Mouse (Mus musculus): ENCODE results near the gene B830017H08Rik. TPM values are rescaled to one million over a fixed set of nuclear protein-coding genes. Genes with fewer than 3 reads are reported as not detected.
A peak's percentile ranks its signal among the peaks of the same experiment; 100 is the strongest.

Gene B830017H08Rik
- polyA plus RNA-seq, 1 experiment from 2014 or later: not detected

DNA sequence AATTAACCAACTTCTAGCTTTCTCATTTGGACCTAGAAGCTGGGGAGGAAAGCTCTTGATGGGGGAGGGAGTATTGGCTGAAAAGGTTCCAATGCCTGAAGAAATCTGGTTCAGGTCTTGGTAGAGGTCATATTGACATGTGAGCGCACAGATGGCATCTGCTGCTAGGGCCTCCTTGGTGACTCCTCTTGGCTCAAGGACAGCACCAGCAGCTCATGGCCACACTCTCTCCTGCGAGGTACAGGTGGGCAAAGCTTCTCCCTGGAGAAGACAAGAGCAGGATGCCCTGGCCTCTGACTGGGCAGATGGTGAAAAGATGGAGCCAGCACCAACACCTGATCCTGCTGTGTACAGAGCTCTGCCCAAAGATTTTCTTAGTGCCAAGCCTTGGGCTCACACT, 6.4 kb upstream of the B830017H08Rik start:
- Histone ChIP-seq H3K4me3 (ENCODE audit: low read length) (no peak overlapping the region), H3K4me2 (ENCODE audit: low read depth, low read length) (no peak overlapping the region), H3K27me3 (ENCODE audit: control insufficient read depth, insufficient read depth, low read length) (peaks cover 23% of the 10 kb centered on the region), H3K36me3 (ENCODE audit: control insufficient read depth, insufficient read depth) (no peaks in the 10 kb centered on the region), H3K9me3 (replicated peaks; ENCODE audit: control insufficient read depth, low read length) (no peaks in the 10 kb centered on the region), H3K4me1 (ENCODE audit: control insufficient read depth, insufficient read depth, low read length) (no peaks in the 10 kb centered on the region), H3K27ac (ENCODE audit: low read length) (no peak overlapping the region), H3K9ac (ENCODE audit: low read length) (no peak overlapping the region)
- 78% methylated on average over 2 of the region's 2 CpGs for WGBS
- no peak for ATAC-seq (replicated peaks; ENCODE audit: extremely low read depth, insufficient read depth, low FRiP score)

DNA sequence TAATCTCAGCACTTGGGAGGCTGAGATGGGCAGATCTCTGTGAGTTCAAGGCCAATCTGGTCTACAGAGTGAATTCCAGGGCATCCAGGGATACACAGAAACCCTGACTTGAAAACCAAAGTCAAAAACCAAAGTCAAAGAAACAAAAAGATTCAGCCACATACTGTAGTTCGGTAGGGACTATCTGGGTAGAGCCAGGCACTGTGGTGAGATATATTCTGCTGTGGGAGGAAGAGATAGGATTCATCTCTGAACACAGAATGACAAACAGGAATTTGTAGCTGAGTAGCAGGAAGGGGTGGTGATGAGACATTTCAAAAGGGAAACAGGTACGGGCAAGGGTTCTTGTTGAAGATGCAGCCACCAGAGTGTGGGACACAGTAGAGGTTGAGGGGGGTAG, 4.7 kb upstream of the B830017H08Rik start:
- no peaks in the 10 kb centered on the region for H3K36me3 ChIP-seq (ENCODE audit: control insufficient read depth, insufficient read depth)
- peaks cover 40% of the 10 kb centered on the region for H3K27me3 ChIP-seq (ENCODE audit: control insufficient read depth, insufficient read depth, low read length)
- no peak overlapping the region for H3K9ac ChIP-seq (ENCODE audit: low read length)
- ATAC-seq (replicated peaks; ENCODE audit: extremely low read depth, insufficient read depth, low FRiP score): no peak
- WGBS: 74% methylated on average over 2 of the region's 2 CpGs
- no peak overlapping the region for H3K4me2 ChIP-seq (ENCODE audit: low read depth, low read length)
- no peak overlapping the region for H3K4me3 ChIP-seq (ENCODE audit: low read length)
- H3K9me3 ChIP-seq (replicated peaks; ENCODE audit: control insufficient read depth, low read length): no peaks in the 10 kb centered on the region
- no peak overlapping the region for H3K27ac ChIP-seq (ENCODE audit: low read length)
- H3K4me1 ChIP-seq (ENCODE audit: control insufficient read depth, insufficient read depth, low read length): no peaks in the 10 kb centered on the region

DNA sequence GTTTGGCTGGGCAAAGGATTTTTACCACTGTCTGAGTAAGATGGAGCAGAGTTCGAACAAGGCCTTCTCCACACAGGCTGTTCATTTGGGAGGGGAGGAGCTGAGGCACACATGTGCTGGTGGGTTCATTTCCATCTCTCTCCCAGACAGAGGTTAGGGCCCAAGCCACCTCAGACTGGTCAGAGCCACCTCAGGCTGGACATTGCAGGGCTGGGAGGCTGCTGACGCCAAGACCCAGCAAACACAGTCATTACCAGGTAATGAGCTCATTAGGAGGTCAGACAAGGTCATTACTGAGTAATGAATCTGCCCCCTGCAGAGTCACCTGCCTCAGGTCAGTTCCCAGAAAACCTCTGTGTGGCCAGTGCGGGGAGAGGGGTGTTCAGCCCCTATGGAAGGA, 4.1 kb upstream of the B830017H08Rik start:
- H3K4me1 ChIP-seq (ENCODE audit: control insufficient read depth, insufficient read depth, low read length): no peaks in the 10 kb centered on the region
- peaks cover 47% of the 10 kb centered on the region for H3K27me3 ChIP-seq (ENCODE audit: control insufficient read depth, insufficient read depth, low read length)
- no peaks in the 10 kb centered on the region for H3K36me3 ChIP-seq (ENCODE audit: control insufficient read depth, insufficient read depth)
- no peaks in the 10 kb centered on the region for H3K9me3 ChIP-seq (replicated peaks; ENCODE audit: control insufficient read depth, low read length)
- H3K4me2 ChIP-seq (ENCODE audit: low read depth, low read length): no peak overlapping the region
- WGBS: 78% methylated on average over 3 of the region's 3 CpGs
- ATAC-seq (replicated peaks; ENCODE audit: extremely low read depth, insufficient read depth, low FRiP score): no peak
- H3K27ac ChIP-seq (ENCODE audit: low read length): no peak overlapping the region
- H3K9ac ChIP-seq (ENCODE audit: low read length): no peak overlapping the region
- no peak overlapping the region for H3K4me3 ChIP-seq (ENCODE audit: low read length)

DNA sequence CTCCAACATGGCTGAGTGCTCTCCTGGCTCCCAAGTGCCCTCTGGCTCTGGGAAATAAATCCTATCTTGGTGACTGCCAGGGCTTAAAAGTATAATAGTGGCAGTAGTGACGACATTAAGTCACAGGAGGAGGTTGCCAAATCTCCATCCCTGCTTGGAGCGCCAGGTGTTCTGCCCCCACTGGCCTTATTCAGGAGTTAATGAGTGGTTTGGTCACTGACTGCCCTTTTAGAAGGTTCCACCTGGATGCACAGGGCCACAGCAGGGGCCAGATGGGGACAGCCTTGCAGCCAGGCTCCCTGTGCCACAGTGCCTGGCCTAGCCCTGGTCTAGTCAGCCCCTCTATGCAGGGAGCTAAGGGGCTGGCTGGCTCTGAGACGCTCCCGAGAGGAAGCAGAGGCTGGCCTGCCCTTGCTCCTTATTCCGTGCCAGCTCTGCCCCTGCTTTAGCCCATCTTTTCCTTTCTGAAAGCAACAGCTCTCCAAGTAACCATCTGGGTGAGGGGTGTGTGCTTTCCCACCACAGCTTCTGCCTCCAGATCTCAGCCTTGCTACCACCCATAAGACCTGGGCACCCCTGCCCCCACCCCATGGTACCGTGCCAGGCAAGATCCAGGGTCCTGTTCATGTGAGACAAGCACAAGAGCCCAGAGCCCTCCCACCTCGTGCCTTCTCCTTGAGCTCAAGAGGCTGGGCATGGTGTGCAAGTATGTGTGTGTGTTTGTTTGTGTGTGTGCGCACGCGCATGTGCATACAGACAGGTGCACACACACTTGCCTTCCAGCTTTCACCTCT, 2.3 kb upstream of the B830017H08Rik start:
- no peak overlapping the region for H3K4me3 ChIP-seq (ENCODE audit: low read length)
- H3K36me3 ChIP-seq (ENCODE audit: control insufficient read depth, insufficient read depth): no peaks in the 10 kb centered on the region
- no peaks in the 10 kb centered on the region for H3K4me1 ChIP-seq (ENCODE audit: control insufficient read depth, insufficient read depth, low read length)
- 78% methylated on average over 10 of the region's 10 CpGs for WGBS
- no peak overlapping the region for H3K27ac ChIP-seq (ENCODE audit: low read length)
- no peak for ATAC-seq (replicated peaks; ENCODE audit: extremely low read depth, insufficient read depth, low FRiP score)
- peaks cover 62% of the 10 kb centered on the region for H3K27me3 ChIP-seq (ENCODE audit: control insufficient read depth, insufficient read depth, low read length)
- H3K9ac ChIP-seq (ENCODE audit: low read length): no peak overlapping the region
- H3K4me2 ChIP-seq (ENCODE audit: low read depth, low read length): no peak overlapping the region
- no peaks in the 10 kb centered on the region for H3K9me3 ChIP-seq (replicated peaks; ENCODE audit: control insufficient read depth, low read length)

DNA sequence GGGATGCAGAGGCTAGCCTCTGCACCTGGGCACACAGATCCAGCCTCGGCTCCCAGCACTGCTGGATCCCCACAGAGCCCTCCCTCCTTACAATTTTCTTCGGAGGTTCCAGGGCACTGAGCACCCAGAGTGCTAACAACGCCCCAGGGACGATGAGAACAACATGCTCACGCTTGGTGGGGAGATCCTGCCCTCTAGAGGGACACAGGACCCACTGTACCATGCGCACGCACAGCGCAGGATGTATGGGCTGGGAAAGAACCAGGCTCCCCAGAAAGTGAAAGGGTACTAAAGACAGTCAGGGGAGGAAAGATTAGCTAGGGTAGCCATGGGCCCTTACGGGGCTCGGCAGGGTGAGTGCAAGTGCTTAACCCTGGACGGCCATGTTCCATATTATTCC, 1.1 kb upstream of the B830017H08Rik start:
- WGBS: 19% methylated on average over 11 of the region's 11 CpGs
- Histone ChIP-seq H3K36me3 (ENCODE audit: control insufficient read depth, insufficient read depth) (no peaks in the 10 kb centered on the region), H3K4me2 (ENCODE audit: low read depth, low read length) (no peak overlapping the region), H3K27ac (ENCODE audit: low read length) (no peak overlapping the region), H3K4me3 (ENCODE audit: low read length) (no peak overlapping the region), H3K9ac (ENCODE audit: low read length) (no peak overlapping the region), H3K9me3 (replicated peaks; ENCODE audit: control insufficient read depth, low read length) (no peaks in the 10 kb centered on the region), H3K27me3 (ENCODE audit: control insufficient read depth, insufficient read depth, low read length) (peaks cover 71% of the 10 kb centered on the region), H3K4me1 (ENCODE audit: control insufficient read depth, insufficient read depth, low read length) (no peaks in the 10 kb centered on the region)
- no peak for ATAC-seq (replicated peaks; ENCODE audit: extremely low read depth, insufficient read depth, low FRiP score)

DNA sequence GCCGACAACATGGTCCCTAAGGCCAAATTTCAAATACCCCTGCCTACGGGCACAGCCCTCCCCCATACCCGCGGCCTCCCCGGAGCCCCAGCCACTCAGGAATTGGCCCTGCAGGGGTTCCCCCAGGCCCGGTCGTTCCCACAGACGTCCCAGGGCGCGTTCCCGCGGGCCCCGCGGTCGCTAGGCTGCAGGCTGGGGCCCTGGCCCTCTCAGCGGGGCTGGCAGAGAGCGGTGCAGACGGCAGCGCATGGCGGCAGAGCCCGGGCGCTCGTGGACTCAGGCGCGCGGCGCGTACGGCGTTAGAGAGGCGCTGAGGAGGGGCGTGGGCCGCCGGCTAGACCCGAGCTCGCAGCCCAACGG, 380 bp downstream of the B830017H08Rik start:
- WGBS: under 1% methylated on average over 37 of the region's 37 CpGs
- peaks cover 77% of the 10 kb centered on the region for H3K27me3 ChIP-seq (ENCODE audit: control insufficient read depth, insufficient read depth, low read length)
- ATAC-seq (replicated peaks; ENCODE audit: extremely low read depth, insufficient read depth, low FRiP score): 0 out of 2 replicates have a peak, but pooled peaks have one; percentile 25
- no peaks in the 10 kb centered on the region for H3K36me3 ChIP-seq (ENCODE audit: control insufficient read depth, insufficient read depth)
- peak overlapping the region; percentile 55 for H3K4me3 ChIP-seq (ENCODE audit: low read length)
- H3K4me2 ChIP-seq (ENCODE audit: low read depth, low read length): peak overlapping the region; percentile 95
- no peaks in the 10 kb centered on the region for H3K4me1 ChIP-seq (ENCODE audit: control insufficient read depth, insufficient read depth, low read length)
- H3K9ac ChIP-seq (ENCODE audit: low read length): peak overlapping the region; percentile 65
- no peaks in the 10 kb centered on the region for H3K9me3 ChIP-seq (replicated peaks; ENCODE audit: control insufficient read depth, low read length)
- no peak overlapping the region for H3K27ac ChIP-seq (ENCODE audit: low read length)

DNA sequence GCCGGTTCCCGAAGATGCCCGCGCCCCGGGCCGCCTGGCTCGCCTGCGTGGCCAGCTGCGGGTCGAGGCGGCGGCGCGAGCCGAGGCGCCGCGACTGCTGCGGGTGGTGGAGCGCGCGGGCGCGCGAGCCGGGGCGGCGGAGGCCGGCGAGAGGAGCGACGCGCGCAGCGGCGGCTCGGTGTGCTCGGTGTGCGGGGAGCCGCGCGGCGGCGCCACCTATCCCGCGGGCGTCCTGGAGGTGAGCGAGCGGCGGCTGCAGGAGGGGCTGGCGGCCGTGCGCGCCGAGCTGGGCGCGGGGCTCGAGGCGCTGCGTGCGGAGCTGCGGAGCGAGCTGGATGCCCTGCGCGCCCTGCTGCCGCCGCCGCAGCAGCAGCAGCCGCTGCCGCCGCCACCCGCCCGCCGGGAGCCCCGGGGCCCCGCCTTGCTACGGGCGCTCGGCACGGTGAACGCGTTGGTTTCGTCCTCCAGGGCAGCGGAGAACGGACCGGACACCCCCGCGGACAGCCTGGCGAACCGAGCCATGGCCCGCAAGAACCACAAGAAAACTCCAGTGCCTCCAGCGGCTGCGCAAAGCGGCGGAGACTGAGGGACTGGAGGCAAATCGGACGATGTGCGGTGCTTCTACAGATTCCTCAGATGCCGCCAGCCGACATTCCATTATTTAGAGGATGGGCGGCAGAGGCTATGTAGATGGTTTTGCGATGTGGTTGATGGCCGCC, 919 bp downstream of the B830017H08Rik start:
- no peaks in the 10 kb centered on the region for H3K4me1 ChIP-seq (ENCODE audit: control insufficient read depth, insufficient read depth, low read length)
- peak overlapping the region; percentile 95 for H3K4me2 ChIP-seq (ENCODE audit: low read depth, low read length)
- H3K36me3 ChIP-seq (ENCODE audit: control insufficient read depth, insufficient read depth): no peaks in the 10 kb centered on the region
- no peaks in the 10 kb centered on the region for H3K9me3 ChIP-seq (replicated peaks; ENCODE audit: control insufficient read depth, low read length)
- peak overlapping the region; percentile 65 for H3K9ac ChIP-seq (ENCODE audit: low read length)
- H3K27ac ChIP-seq (ENCODE audit: low read length): no peak overlapping the region
- WGBS: under 1% methylated on average over 87 of the region's 103 CpGs
- H3K4me3 ChIP-seq (ENCODE audit: low read length): peak overlapping the region; percentile 55
- peaks cover 77% of the 10 kb centered on the region for H3K27me3 ChIP-seq (ENCODE audit: control insufficient read depth, insufficient read depth, low read length)
- ATAC-seq (replicated peaks; ENCODE audit: extremely low read depth, insufficient read depth, low FRiP score): no peak

DNA sequence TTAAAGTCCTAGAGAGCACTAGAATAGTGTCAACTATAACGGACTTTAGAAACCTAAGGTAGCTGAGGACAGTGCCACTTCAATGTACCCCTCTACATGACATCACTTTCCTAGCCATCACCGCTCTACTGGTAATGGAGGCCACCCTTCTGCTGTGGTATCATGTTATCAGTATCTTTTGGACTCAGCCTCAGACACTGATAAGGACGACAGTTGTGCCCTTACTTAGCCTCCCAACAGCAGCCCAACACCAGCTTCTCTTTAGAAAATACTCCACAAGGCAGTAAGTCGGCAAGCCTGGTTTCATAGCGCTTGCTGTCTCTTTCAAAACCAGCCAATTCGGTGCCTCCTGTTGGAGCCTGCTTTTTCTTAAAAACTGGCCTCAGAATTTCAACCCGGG, 1.6 kb downstream of the B830017H08Rik start:
- WGBS: 45% methylated on average over 7 of the region's 7 CpGs
- Histone ChIP-seq H3K27me3 (ENCODE audit: control insufficient read depth, insufficient read depth, low read length) (peaks cover 74% of the 10 kb centered on the region), H3K4me3 (ENCODE audit: low read length) (no peak overlapping the region), H3K9me3 (replicated peaks; ENCODE audit: control insufficient read depth, low read length) (no peaks in the 10 kb centered on the region), H3K36me3 (ENCODE audit: control insufficient read depth, insufficient read depth) (no peaks in the 10 kb centered on the region), H3K9ac (ENCODE audit: low read length) (no peak overlapping the region), H3K4me1 (ENCODE audit: control insufficient read depth, insufficient read depth, low read length) (no peaks in the 10 kb centered on the region), H3K27ac (ENCODE audit: low read length) (no peak overlapping the region), H3K4me2 (ENCODE audit: low read depth, low read length) (no peak overlapping the region)
- ATAC-seq (replicated peaks; ENCODE audit: extremely low read depth, insufficient read depth, low FRiP score): no peak

DNA sequence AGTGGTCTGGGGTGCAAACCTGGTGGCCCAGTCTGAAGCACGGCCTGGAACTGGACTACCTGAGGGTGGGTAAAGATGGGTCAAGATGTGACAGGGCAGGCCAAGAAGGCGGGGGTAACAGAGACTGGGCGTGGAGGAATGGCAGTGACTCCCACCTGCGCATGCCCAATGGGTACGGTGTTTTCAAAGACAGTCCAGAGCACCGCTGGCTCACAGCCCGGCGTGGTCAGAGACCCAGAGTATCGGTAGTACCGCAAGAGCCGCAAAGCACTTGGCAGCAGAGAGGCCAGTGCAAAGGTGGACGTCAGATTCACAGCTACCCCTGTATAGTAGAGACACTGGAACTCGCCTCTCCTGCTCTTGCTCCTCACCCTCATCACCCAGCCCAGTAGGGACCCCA, 2.6 kb downstream of the B830017H08Rik start:
- no peak overlapping the region for H3K4me2 ChIP-seq (ENCODE audit: low read depth, low read length)
- ATAC-seq (replicated peaks; ENCODE audit: extremely low read depth, insufficient read depth, low FRiP score): no peak
- no peak overlapping the region for H3K9ac ChIP-seq (ENCODE audit: low read length)
- H3K36me3 ChIP-seq (ENCODE audit: control insufficient read depth, insufficient read depth): no peaks in the 10 kb centered on the region
- 59% methylated on average over 13 of the region's 13 CpGs for WGBS
- no peaks in the 10 kb centered on the region for H3K4me1 ChIP-seq (ENCODE audit: control insufficient read depth, insufficient read depth, low read length)
- H3K4me3 ChIP-seq (ENCODE audit: low read length): no peak overlapping the region
- no peak overlapping the region for H3K27ac ChIP-seq (ENCODE audit: low read length)
- no peaks in the 10 kb centered on the region for H3K9me3 ChIP-seq (replicated peaks; ENCODE audit: control insufficient read depth, low read length)
- H3K27me3 ChIP-seq (ENCODE audit: control insufficient read depth, insufficient read depth, low read length): peaks cover 66% of the 10 kb centered on the region
